Mouse (Mus musculus) thymus, postnatal 25 days (tissue): ENCODE data around the gene Tmem266.

Experiments
- DNase-seq: peaks from one replicate; pipeline ENCODE4 v3.0.0; 2022

Gene Tmem266

GRCm38 (mm10) chr9:55326515-55327233 lies at the start of gene Tmem266, which contains the start of gene Nrg4:
Gene Tmem266 (plus strand): TSS chr9:55326913.
Gene Nrg4 (minus strand): TSS chr9:55326844.
- DNase-seq = peak; percentile 78

- no peak for DNase-seq
Observed at GRCm38 (mm10) chr9:55277562-55277961, 49.2 kb upstream of the Tmem266 start.

GRCm38 (mm10) chr9:55279114-55279825 lies 47.4 kb upstream of the Tmem266 start:
- DNase-seq = no peak

- DNase-seq = peak; percentile 21
Observed at GRCm38 (mm10) chr9:55283516-55283915, 43.2 kb upstream of the Tmem266 start.

GRCm38 (mm10) chr9:55285197-55285596 lies 41.5 kb upstream of the Tmem266 start:
- no peak for DNase-seq

GRCm38 (mm10) chr9:55289475-55290198 lies 37.1 kb upstream of the Tmem266 start:
- no peak for DNase-seq

- DNase-seq = no peak
Observed at GRCm38 (mm10) chr9:55291966-55292365, 34.7 kb upstream of the Tmem266 start.

GRCm38 (mm10) chr9:55296221-55296620 lies 30.5 kb upstream of the Tmem266 start:
- DNase-seq = no peak

- no peak for DNase-seq
Observed at GRCm38 (mm10) chr9:55307066-55307465, 19.6 kb upstream of the Tmem266 start.

GRCm38 (mm10) chr9:55307557-55307956 lies 19.2 kb upstream of the Tmem266 start:
- no peak for DNase-seq

- no peak for DNase-seq
Observed at GRCm38 (mm10) chr9:55308455-55308854, 18.3 kb upstream of the Tmem266 start.

- peak; percentile 52 for DNase-seq
Observed at GRCm38 (mm10) chr9:55311560-55311959, 15.2 kb upstream of the Tmem266 start.

GRCm38 (mm10) chr9:55313619-55314261 lies 13.0 kb upstream of the Tmem266 start:
- no peak for DNase-seq

GRCm38 (mm10) chr9:55322641-55323040 lies 4.1 kb upstream of the Tmem266 start:
- DNase-seq = no peak

GRCm38 (mm10) chr9:55324085-55324484 lies 2.6 kb upstream of the Tmem266 start:
- DNase-seq = no peak

GRCm38 (mm10) chr9:55324516-55324915 lies 2.2 kb upstream of the Tmem266 start:
- DNase-seq = no peak

- DNase-seq = no peak
Observed at GRCm38 (mm10) chr9:55325061-55325460, 1.7 kb upstream of the Tmem266 start.

GRCm38 (mm10) chr9:55325564-55326514 lies 874 bp upstream of the Tmem266 start:
- no peak for DNase-seq

GRCm38 (mm10) chr9:55327234-55327615 lies 512 bp downstream of the Tmem266 start:
- peak; percentile 12 for DNase-seq

- no peak for DNase-seq
Observed at GRCm38 (mm10) chr9:55328151-55328918, 1.6 kb downstream of the Tmem266 start.

GRCm38 (mm10) chr9:55329401-55329800 lies 2.7 kb downstream of the Tmem266 start:
- no peak for DNase-seq
